Mouse (Mus musculus) erythroid progenitor cell, adult 5-6 weeks (primary cell): ENCODE data around the gene Ccnk. TPM values are rescaled to one million over a fixed set of nuclear protein-coding genes. Genes with fewer than 3 reads are reported as not detected.

ENCODE experiments used
- ATAC-seq: replicated peaks from 2 replicates; pipeline ENCODE4 v1.8.0; 2016; ENCODE audit warnings: moderate number of reproducible peaks, mild to moderate bottlenecking, moderate TSS enrichment, inconsistent platforms; ENCODE audit not compliant: poor library complexity, low FRiP score, severe bottlenecking
- total RNA-seq, 2 experiments: library from RNA; stranded (forward) in 1 of 2; stranded (reverse) in 1 of 2; fragments of 150-400 nt in 1 of 2; fragments of 186-747, 209-891 nt in 1 of 2; gene quantifications; 2 replicates each; pipeline versions ENCODE4 v1.2.3 to v1.2.4; 2015 to 2017; ENCODE audit warnings: low replicate concordance in 2 of 2

Ccnk gene
- total RNA-seq, 2 experiments from 2014 or later: 24.7 to 38.1 TPM

DNA sequence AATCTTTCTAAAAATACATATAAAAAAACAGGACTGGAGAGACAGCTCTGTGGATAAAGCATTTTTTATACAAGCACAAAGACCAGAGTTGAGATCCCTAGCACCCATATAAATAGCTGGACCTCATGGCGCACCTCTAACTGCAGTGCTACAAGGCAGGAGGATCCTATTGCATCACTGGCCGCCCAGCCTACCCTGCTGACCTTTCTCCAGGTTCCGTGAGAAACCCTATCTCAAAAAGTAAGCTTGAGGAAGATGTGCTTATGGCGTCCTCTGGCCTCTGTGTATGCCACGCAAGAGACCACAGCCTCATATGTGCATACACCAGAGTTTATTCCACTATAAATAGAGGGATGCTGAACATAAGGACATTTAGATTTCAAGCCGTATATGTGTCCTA, 2.3 kb downstream of the Ccnk start:
- no peak for ATAC-seq

GRCm38 (mm10) chr12:108187541-108188091, 8.2 kb downstream of the Ccnk start:
- no peak for ATAC-seq

DNA sequence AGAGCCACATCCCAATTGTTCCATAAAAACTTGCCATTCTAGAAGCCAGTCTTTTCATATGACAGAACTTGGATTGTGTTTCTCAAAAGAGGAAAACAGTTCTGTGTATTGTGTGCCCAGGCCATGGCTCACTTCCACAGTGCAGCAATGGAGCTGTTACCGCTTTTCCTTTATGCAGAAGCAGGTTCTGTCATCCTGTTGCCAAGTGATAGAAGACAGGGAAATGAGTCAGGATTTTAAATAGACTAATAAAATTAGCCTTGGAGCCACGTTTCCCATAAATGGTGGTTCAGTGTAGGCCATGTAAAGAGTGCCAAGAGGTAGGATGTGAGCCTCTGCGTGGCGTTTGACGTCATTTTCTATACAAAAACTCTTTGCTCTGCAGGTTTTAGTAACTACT, 14.5 kb downstream of the Ccnk start:
- ATAC-seq: no peak

GRCm38 (mm10) chr12:108195761-108196160, 16.4 kb downstream of the Ccnk start:
- no peak for ATAC-seq

DNA sequence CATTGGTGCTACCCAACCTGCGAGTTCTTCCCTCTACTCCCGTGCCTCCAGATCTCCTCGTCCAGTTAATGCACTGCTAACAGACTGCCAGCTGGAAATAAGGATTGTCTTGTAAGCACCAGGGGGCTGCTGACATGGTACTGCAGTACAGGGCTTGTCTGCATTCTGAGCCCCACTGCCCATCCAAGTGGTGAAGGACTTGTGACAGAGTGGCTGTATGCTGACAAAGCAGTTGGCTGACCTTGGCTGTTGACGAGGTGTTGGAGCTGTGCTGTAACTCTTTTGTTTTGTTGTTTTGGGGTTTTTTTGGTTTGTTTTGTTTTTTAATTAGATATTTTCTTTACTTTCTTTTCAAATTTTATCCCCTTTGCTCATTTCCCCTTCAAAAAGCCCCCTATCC, 19.1 kb downstream of the Ccnk start:
- ATAC-seq: no peak

DNA sequence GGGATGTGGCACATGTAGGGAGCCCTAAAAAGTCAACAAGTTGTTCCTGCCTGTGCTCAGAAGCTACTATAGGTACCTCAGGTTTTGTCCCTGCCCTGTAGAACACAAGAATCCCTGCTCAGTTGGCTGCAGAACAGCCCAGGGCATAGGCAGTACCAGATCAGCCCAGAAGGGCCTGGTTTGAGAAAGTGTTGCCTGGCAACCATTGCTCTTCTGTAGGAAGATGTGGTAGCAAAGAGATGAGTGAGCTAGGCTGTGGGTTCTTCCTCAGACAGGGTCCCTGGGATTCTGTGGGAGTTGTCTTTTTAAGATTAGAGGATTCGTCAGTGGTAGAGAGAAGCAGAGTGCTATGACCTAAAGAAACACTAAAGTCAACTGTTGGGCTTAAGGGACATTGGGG, 20.7 kb downstream of the Ccnk start:
- ATAC-seq: no peak

DNA sequence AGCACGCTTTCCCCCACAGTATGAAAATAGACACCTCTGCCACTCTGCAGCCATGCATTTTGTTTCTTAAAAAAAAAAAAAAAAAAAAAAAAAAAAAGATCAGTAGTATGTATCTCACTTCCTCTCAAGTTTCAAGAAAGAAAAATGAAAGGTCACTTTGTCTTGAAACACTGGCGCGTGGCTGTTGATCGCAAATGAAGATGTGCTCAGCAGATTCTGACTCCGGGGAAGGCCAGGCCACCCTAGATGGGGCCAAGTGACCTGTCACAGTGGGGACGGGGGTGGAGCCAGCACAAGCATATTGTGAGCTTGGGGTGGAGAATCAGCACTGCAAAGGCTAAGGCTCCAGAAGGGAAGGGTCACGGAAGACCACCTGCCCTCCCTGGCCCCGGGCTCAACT, 24.5 kb downstream of the Ccnk start:
- no peak for ATAC-seq

- no peak for ATAC-seq
These were observed 25.6 kb downstream of the Ccnk start for GRCm38 (mm10) chr12:108204978-108205377.

- ATAC-seq: peak; percentile 68
These were observed 27.3 kb downstream of the Ccnk start for GRCm38 (mm10) chr12:108206641-108207040.

DNA sequence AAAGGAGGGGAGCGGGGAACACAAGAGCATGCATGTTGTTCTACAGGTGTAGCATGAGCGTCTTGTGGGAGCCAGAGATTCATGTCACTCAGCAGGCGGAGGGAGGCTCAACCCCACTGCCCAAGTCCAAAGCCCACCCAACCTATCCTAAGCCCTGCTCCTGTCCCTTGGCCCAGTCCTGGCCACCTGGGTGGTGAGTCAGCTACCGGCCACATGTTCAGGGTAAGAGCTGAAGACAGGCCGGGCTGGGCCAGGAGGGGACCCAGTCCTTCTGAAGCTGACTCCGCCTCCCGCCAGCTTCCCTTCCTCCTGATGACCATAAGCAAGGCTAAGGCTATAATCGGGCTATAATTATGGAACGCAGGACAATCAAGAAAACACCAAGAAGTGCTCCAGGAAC, 28.8 kb downstream of the Ccnk start:
- ATAC-seq: no peak

DNA sequence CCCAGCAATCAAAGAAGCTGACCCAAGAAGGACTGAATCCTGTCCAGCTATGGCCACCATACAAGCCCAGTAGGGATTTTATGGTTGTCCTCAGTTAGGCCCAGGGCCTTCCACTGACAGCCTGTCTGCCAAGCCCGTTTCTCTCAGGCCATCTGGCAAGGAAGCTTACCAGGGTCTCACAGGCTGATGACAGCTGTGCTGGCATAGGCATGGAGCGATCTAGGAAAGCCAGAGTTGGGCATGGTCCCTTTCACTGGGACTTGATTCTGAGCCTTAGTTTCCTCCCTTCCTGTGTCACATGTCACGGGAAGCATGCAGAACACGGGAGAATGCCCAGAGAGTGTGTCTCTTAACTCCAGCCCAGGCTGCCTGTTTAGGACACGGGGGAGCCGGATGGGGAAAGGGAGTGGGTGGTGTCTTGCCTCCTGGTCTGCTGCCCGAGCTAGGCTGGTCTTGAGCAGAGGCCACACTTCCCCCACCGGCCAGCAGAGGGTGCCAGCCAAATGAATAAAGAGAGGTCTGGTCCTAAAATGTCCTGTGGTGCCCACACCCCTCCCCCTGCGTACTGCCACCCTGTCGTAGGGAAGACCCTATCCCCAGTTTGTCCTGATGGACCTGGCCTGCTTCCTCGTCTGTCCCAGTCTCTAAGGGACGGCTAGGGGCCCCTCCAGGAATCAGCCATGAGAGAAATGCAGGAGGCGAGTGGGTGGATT, 29.5 kb downstream of the Ccnk start:
- ATAC-seq: no peak

DNA sequence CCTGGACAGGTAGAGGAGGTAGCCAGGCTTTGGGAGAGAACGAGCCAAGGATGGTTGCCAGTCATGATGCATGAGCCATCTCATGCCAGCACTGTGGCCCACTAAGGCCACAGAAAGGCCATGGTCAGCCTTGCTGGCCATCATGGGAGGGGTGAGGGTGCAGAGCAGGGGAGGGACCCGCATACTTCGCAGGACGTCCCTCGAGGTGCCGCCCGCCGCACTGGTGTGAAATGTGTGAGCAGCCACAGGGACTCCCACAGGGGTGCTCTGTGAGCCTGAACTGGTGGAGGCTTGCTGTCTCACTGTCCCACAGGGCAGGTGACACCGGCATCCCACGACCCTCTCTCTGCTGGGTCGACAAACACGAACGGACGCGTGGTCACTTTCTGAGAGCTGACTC, 31.2 kb downstream of the Ccnk start:
- ATAC-seq: no peak

GRCm38 (mm10) chr12:108212071-108212470, 32.7 kb downstream of the Ccnk start:
- ATAC-seq: no peak

GRCm38 (mm10) chr12:108212476-108212875, 33.1 kb downstream of the Ccnk start:
- ATAC-seq: no peak

DNA sequence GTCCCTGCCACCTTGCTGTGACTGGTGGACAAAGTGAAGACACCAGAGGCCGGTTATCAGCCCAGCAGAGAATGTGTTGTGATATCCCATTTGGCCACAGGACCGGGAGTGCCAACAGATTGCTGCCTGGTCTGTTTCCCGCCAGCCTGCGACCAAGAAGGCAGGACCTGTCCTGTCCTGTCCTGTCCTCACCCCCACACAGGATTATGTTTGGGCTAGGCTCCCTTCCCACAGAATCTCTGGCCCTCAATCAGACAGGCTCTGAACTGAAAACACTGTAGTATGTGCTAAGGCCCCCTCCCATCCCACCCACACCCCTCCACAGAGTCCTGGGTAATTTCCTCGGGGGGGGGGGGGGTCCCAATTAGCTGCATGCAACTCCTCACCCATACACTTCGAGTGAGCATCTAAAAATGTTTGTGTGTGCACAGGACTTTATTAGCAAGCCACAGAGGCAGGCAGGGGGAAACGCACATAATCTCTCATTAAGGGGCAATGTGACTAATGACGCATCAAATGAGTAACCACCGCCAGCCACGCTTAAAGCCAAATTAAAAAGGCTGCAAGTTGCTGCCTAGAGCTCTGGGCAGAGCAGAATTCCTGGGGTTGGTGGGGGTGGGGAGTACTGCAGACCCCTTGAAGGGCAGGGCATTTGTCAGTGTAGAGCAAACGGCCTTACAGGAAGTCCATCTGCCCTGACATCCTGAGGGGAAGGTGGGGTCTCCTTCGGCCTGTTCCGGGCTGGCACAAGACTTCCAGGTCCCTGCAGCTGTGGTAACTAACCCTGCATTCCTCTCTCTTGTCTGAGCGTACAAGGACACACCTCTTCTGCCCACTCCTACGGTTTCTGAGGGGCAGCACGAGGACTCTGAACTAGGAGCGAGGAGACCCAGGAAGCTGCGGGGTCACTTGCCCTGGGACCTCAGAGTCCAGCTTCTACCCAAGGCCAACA, 34.0 kb downstream of the Ccnk start:
- ATAC-seq: no peak

DNA sequence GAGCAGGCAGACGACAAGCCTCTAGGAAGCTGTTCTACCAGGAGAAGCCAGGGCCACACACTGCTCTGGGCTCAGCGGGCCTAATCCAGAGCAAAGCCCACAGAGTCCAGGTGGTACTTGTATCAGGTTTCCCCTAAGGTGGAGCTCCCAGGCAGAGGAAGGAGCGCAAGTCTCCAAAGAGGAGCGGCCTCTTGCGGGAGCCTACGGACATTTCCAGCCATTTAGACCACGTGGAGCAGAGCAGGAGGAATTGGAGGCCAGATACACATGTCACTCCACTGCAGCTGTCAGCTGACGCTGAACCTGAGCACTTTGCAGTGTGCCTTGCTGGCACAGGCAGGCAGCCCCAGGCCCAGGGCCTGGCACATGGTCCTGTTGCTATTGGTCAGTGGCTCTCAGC, 35.7 kb downstream of the Ccnk start:
- no peak for ATAC-seq

DNA sequence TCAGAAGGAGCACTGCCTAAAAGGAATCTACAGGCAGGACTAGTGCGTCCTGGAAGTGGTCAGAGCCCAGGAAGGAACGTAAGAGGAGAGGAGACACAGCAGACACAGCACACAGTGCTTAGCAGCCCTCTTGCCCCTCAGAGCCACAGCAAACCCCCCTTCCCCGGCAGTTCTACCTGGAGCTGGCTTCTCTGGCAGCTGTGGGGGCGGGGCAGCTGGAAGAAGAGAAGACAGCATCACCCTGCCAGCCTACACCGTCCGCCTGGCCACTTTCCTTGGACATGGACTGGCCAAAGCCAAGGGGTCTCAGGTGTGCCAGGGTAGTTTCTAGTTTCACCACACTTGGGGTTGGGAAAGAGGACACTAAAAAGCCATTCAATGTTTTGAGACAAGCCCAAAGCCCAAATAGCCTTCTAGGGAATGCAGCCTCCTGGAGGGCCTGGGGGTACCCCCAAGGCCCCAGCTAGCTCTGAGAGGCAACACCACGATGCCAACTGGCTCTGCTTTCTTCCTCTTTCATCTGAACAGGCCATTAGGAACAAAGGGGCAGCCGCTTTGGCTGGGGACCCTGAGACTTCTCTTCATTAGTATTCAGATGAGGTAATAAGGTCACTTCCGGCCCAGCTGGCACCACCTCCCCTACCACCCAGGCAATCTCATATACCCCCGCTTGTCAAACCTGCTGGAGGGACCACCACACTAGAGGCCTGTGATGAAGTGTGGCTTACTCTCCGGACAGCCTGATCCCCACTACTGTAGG, 37.4 kb downstream of the Ccnk start:
- no peak for ATAC-seq

DNA sequence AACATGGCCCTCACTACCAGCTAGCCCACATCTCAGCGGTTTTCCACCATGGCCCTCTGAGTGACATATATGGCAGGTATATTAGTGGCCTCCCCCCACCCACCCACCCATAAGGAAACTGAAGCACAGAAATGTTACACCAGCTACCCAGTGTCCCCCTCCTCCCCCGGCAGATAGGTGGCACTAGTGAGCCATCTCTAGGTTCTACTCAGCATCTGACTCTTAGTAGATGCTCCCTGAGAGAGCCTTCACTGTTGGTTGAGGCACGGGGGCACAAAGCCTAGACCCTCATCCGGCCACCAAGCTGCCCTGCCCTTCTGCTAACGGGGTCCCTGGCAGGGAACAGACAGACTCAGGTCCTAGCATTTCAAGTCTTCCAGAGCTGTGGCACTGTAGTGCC, 38.2 kb downstream of the Ccnk start:
- ATAC-seq: no peak

DNA sequence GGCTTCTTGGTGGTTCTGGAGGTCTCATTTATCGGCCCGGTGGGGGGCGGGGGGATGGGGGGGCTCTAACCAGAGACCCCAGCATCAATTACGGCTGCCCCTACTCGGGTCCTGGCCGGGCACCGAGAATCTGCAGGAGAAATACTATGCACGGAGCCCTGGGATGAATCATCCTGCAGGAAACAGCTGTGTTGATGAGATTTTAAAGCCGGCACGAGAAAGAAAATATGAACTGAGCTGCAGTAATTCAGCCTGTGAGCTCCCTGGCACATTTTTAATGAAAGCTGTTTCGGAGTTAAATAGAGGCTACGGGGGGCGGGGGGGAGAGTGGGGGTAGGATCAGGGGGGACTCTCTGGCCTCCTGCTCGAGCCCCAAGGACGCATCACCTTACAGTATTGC, 39.8 kb downstream of the Ccnk start:
- ATAC-seq: no peak
